Mouse (Mus musculus): ENCODE measurements around the gene Gm37240.
"Not testable (repeated sequence)": the region's sequence is repeated elsewhere in the genome, so short reads cannot be mapped to it uniquely, and the experiment has no call there.

Gene Gm37240

GRCm38 (mm10) chr3:84665255-84666073 is 1221.9 kb downstream of the Gm37240 start:
- no peak for DNase-seq (ENCODE audit: low spot score)

- no peak for DNase-seq (ENCODE audit: low spot score)
Measured at GRCm38 (mm10) chr3:84664686-84665085, 1222.6 kb downstream of the Gm37240 start.

- no peak for DNase-seq (ENCODE audit: low spot score)
Measured at GRCm38 (mm10) chr3:84663858-84664257, 1223.5 kb downstream of the Gm37240 start.

GRCm38 (mm10) chr3:84663079-84663478 is 1224.2 kb downstream of the Gm37240 start:
- DNase-seq (ENCODE audit: low spot score) = no peak

GRCm38 (mm10) chr3:84660380-84660779 is 1226.9 kb downstream of the Gm37240 start:
- no peak for DNase-seq (ENCODE audit: low spot score)

GRCm38 (mm10) chr3:84658872-84659271 is 1228.4 kb downstream of the Gm37240 start:
- no peak for DNase-seq (ENCODE audit: low spot score)

- DNase-seq (ENCODE audit: low spot score) = no peak
Measured at GRCm38 (mm10) chr3:84658017-84658416, 1229.3 kb downstream of the Gm37240 start.

GRCm38 (mm10) chr3:84657240-84657639 is 1230.1 kb downstream of the Gm37240 start:
- DNase-seq (ENCODE audit: low spot score) = no peak

GRCm38 (mm10) chr3:84655785-84656150 is 1231.5 kb downstream of the Gm37240 start:
- DNase-seq (ENCODE audit: low spot score) = not testable (repeated sequence)

- DNase-seq (ENCODE audit: low spot score) = no peak
Measured at GRCm38 (mm10) chr3:84654900-84655784, 1232.2 kb downstream of the Gm37240 start.

GRCm38 (mm10) chr3:84654246-84654826 is 1233.0 kb downstream of the Gm37240 start:
- DNase-seq (ENCODE audit: low spot score) = peak; percentile 41

GRCm38 (mm10) chr3:84653557-84654245 is 1233.6 kb downstream of the Gm37240 start:
- no peak for DNase-seq (ENCODE audit: low spot score)

GRCm38 (mm10) chr3:84652643-84653556 is 1234.4 kb downstream of the Gm37240 start:
- DNase-seq (ENCODE audit: low spot score) = no peak

GRCm38 (mm10) chr3:84649578-84650327 is 1237.6 kb downstream of the Gm37240 start:
- no peak for DNase-seq (ENCODE audit: low spot score)

GRCm38 (mm10) chr3:84648069-84648468 is 1239.2 kb downstream of the Gm37240 start:
- DNase-seq (ENCODE audit: low spot score) = not testable (repeated sequence)

GRCm38 (mm10) chr3:84647616-84648015 is 1239.7 kb downstream of the Gm37240 start:
- no peak for DNase-seq (ENCODE audit: low spot score)

GRCm38 (mm10) chr3:84646331-84646845 is 1240.9 kb downstream of the Gm37240 start:
- no peak for DNase-seq (ENCODE audit: low spot score)

- DNase-seq (ENCODE audit: low spot score) = no peak
Measured at GRCm38 (mm10) chr3:84646007-84646290, 1241.4 kb downstream of the Gm37240 start.

GRCm38 (mm10) chr3:84645156-84646006 is 1241.9 kb downstream of the Gm37240 start:
- no peak for DNase-seq (ENCODE audit: low spot score)

Data from lung, postnatal 25 days (tissue).